Mouse (Mus musculus) midbrain, embryonic 12.5 days (tissue): ENCODE results near the gene Trim14. TPM values are rescaled to one million over a fixed set of nuclear protein-coding genes. Genes with fewer than 3 reads are reported as not detected.

Experiments used
- ATAC-seq: fragments of 200-750 bp; cut with Nextera tagmentation; 2 replicates; pipeline ENCODE4 v1.8.0; 2017; ENCODE audit warnings: low read depth, moderate TSS enrichment, moderate library complexity; ENCODE audit not compliant: low FRiP score
- H3K27ac ChIP-seq: fragments of 300-500 bp; sonication (generic); replicated peaks from 2 replicates; pipeline ENCODE4 v1.5.1; 2016; ENCODE audit warnings: mild to moderate bottlenecking
- H3K27me3 ChIP-seq: fragments of 300-500 bp; sonication (generic); 2 replicates; pipeline ENCODE4 v1.6.1; 2016; ENCODE audit warnings: mild to moderate bottlenecking
- H3K36me3 ChIP-seq: fragments of 300-500 bp; sonication (generic); 2 replicates; pipeline ENCODE4 v1.6.1; 2016
- H3K4me1 ChIP-seq: fragments of 300-500 bp; sonication (generic); 2 replicates; pipeline ENCODE4 v1.6.1; 2016
- H3K4me2 ChIP-seq: fragments of 300-500 bp; sonication (generic); replicated peaks from 2 replicates; pipeline ENCODE4 v1.6.1; 2016; ENCODE audit warnings: mild to moderate bottlenecking, moderate library complexity
- H3K4me3 ChIP-seq: fragments of 300-500 bp; sonication (generic); 2 replicates; pipeline ENCODE4 v1.5.1; 2016; ENCODE audit warnings: mild to moderate bottlenecking
- H3K9ac ChIP-seq: fragments of 300-500 bp; sonication (generic); replicated peaks from 2 replicates; pipeline ENCODE4 v1.6.1; 2016; ENCODE audit warnings: mild to moderate bottlenecking, moderate library complexity
- H3K9me3 ChIP-seq: fragments of 300-500 bp; sonication (generic); 2 replicates; pipeline ENCODE4 v1.6.1; 2016; ENCODE audit warnings: mild to moderate bottlenecking
- WGBS: fragments of 180-500 bp; shearing (Covaris S2); methylation state at CpG from one replicate; pipeline ENCODE4 v1.1.7; 2016; 5-methylcytosine and 5-hydroxymethylcytosine counted together
- polyA plus RNA-seq: library from polyadenylated mRNA; unstranded; fragments of >200 nt; fragmentation: Nextera tagmentation; extraction: Ambion mirVana; gene quantifications from 2 replicates; pipeline ENCODE4 v1.2.1, GENCODE M21; 2016

The Trim14 gene
- polyA plus RNA-seq, 1 experiment from 2014 or later: 1.4 TPM

DNA sequence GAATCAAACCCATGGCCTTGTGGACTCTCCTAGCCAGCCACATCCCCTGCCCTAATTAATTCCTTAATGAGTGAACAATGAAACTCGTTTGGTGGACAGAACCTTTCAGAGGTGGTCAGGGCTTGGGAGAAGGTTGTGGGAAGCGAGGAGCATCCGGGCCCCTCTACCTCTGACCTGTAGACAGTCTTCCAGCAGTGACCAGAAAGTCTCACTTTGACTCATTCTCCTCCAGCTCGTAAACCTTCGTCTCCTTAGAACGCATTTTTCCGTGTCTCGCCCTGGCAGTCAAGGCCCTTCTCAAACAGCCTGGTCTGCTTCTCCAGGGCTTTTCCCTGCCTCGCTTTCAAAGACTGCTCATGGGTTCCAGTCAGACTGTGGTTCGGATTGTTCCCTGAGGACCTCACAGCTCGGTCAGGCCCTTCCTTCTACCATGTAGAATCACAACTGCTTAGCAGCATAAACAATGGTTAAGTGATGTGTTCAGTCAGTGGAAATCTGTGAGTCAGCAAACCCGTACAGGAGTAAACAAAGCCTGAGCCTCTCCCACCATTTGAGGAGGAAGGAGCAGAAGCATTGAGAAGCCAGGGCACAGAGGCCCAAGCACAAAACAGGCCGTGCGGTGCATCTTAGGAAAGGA, 24.2 kb upstream of the Trim14 start:
- H3K9ac ChIP-seq: no peak overlapping the region
- 81% methylated on average over 14 of the region's 14 CpGs for WGBS
- no peak for ATAC-seq
- no peak overlapping the region for H3K27ac ChIP-seq
- H3K9me3 ChIP-seq: no peaks in the 10 kb centered on the region
- no peaks in the 10 kb centered on the region for H3K27me3 ChIP-seq
- H3K36me3 ChIP-seq: no peaks in the 10 kb centered on the region
- no peak overlapping the region for H3K4me2 ChIP-seq
- H3K4me1 ChIP-seq: no peaks in the 10 kb centered on the region
- no peak overlapping the region for H3K4me3 ChIP-seq

DNA sequence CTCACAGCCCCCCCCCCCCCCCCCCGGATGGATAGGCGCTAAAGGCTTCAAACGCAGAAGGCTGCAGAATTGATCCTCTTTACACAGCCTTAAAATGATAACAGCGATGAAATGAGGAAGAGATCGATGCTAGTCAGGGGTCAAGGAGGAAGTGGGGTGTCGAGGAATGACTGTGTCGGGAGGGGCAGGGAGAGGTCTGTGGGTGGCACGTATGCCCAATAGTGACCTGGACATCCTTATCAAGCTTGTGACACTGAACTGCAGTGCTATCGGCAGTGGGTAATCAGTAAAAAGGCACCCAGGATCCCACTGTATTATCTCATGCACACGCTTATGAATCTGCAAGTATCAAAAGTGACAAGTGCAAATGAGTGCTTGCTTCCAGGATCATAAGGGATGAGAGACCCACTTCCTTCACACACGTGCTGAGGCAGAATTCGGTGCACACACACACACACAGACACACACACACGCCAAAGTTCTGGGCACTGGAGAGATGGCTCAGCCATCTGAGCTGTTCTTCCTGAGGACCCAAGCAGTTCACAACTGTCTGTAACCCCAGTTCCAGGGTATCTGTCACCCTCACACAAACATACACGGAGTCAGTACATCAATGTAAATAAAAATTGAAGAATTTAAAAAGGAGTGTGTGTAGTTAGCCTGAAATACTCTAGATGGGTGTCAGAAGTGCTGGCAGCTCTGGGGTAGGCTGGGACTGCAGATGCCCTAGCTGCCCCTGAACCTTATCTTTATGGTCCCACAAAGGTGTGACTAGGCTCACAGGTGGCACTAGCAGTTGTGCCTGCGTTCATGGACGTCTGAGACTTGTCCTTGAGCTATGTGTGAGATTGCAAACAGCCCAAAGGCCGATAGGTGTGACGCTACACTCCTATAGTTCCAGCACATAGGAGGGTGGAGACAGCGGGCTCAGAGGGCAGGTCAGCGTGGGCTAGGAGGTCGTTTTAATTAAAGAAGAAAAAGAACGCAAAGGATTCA, 23.0 kb upstream of the Trim14 start:
- H3K4me2 ChIP-seq: no peak overlapping the region
- H3K27me3 ChIP-seq: no peaks in the 10 kb centered on the region
- 83% methylated on average over 22 of the region's 22 CpGs for WGBS
- no peaks in the 10 kb centered on the region for H3K4me1 ChIP-seq
- no peaks in the 10 kb centered on the region for H3K36me3 ChIP-seq
- H3K4me3 ChIP-seq: no peak overlapping the region
- H3K9ac ChIP-seq: no peak overlapping the region
- no peaks in the 10 kb centered on the region for H3K9me3 ChIP-seq
- no peak overlapping the region for H3K27ac ChIP-seq
- no peak for ATAC-seq

DNA sequence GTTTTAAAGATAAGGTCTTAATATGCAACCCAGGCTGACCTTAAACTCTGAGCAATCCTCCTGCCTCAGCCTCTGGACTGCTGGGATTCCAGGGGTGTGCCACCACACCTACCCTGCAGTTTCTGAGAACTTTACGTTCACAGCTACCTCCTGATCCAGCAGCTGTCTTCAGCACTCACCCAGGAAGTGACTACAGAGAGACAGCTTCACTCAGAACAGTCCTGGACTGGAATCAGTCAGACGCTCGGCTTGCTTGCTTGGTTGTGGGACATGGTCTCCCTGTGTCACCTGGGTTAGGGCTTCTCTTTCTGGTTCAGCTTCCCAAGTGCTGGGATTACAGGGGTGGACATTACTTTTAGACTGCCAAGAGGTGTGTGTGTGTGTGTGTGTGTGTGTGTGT, 21.0 kb upstream of the Trim14 start:
- 89% methylated on average over 3 of the region's 3 CpGs for WGBS
- H3K4me1 ChIP-seq: no peaks in the 10 kb centered on the region
- H3K9me3 ChIP-seq: 0 out of 2 replicates have a peak, but pooled peaks cover 3% of the 10 kb centered on the region
- ATAC-seq: no peak
- H3K4me3 ChIP-seq: no peak overlapping the region
- H3K9ac ChIP-seq: no peak overlapping the region
- no peak overlapping the region for H3K4me2 ChIP-seq
- no peak overlapping the region for H3K27ac ChIP-seq
- no peaks in the 10 kb centered on the region for H3K27me3 ChIP-seq
- no peaks in the 10 kb centered on the region for H3K36me3 ChIP-seq

- Histone ChIP-seq H3K4me3 (no peak overlapping the region), H3K27me3 (no peaks in the 10 kb centered on the region), H3K9me3 (0 out of 2 replicates have a peak, but pooled peaks cover 3% of the 10 kb centered on the region), H3K27ac (no peak overlapping the region), H3K4me2 (no peak overlapping the region), H3K4me1 (no peaks in the 10 kb centered on the region), H3K36me3 (no peaks in the 10 kb centered on the region), H3K9ac (no peak overlapping the region)
- 84% methylated on average over 9 of the region's 9 CpGs for WGBS
- ATAC-seq: no peak
Measured at GRCm38 (mm10) chr4:46555762-46556161, 19.8 kb upstream of the Trim14 start.

GRCm38 (mm10) chr4:46554295-46555069, 18.5 kb upstream of the Trim14 start:
- Histone ChIP-seq H3K9ac (no peak overlapping the region), H3K27me3 (no peaks in the 10 kb centered on the region), H3K27ac (no peak overlapping the region), H3K4me3 (no peak overlapping the region), H3K4me1 (no peaks in the 10 kb centered on the region), H3K9me3 (0 out of 2 replicates have a peak, but pooled peaks cover 3% of the 10 kb centered on the region), H3K36me3 (no peaks in the 10 kb centered on the region), H3K4me2 (no peak overlapping the region)
- no peak for ATAC-seq
- 85% methylated on average over 10 of the region's 10 CpGs for WGBS

- Histone ChIP-seq H3K9ac (no peak overlapping the region), H3K4me2 (no peak overlapping the region), H3K27me3 (no peaks in the 10 kb centered on the region), H3K4me3 (no peak overlapping the region), H3K4me1 (no peaks in the 10 kb centered on the region), H3K27ac (no peak overlapping the region), H3K9me3 (0 out of 2 replicates have a peak, but pooled peaks cover 3% of the 10 kb centered on the region), H3K36me3 (no peaks in the 10 kb centered on the region)
- WGBS: 79% methylated on average over 1 of the region's 1 CpGs
- no peak for ATAC-seq
Measured at GRCm38 (mm10) chr4:46553864-46554263, 17.9 kb upstream of the Trim14 start.

DNA sequence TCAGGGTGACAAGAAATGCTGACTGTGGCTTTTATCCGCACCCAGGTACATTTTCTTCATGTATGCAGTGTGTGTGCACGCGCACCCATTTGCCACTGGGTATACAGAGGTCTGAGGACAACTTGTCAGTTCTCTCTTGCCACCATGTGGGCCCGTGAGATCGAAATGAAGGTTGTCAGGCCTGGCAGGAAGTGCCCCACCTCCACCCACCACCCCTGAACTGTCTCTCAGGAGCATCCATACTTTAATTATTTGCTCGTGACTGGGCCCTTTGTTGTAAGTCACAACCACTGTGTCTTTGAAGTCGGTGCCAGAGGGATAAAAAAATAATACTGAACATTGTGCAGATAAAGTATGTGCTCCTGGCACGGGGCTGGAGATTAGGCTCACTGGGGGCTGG, 14.5 kb upstream of the Trim14 start:
- no peak overlapping the region for H3K27ac ChIP-seq
- no peak overlapping the region for H3K9ac ChIP-seq
- no peak overlapping the region for H3K4me2 ChIP-seq
- H3K9me3 ChIP-seq: 0 out of 2 replicates have a peak, but pooled peaks cover 3% of the 10 kb centered on the region
- H3K4me3 ChIP-seq: no peak overlapping the region
- no peak for ATAC-seq
- H3K27me3 ChIP-seq: no peaks in the 10 kb centered on the region
- H3K4me1 ChIP-seq: peaks cover 6% of the 10 kb centered on the region; the same call in 1 of the 2 replicates
- H3K36me3 ChIP-seq: no peaks in the 10 kb centered on the region
- 57% methylated on average over 8 of the region's 8 CpGs for WGBS

DNA sequence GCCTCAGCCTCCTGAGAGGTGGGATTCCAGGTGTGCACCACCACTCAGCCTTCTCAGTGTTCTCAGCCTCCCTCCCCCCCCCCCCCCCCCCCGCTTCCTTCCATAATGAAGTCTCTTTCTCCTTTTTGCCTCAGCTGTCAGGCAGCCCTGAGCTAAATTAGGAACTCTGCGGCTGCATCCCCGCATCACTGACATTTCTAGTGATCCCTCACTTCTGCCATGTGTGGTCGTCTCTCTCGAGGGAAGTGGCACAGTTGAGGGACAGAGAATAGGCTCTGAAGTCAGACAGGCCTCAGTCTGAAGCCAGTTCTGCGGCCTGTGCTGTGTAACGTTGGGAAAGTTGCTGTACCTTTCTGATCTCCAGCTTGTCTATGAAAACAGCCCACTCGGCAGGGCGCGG, 14.0 kb upstream of the Trim14 start:
- H3K9ac ChIP-seq: no peak overlapping the region
- no peaks in the 10 kb centered on the region for H3K36me3 ChIP-seq
- ATAC-seq: no peak
- H3K4me3 ChIP-seq: no peak overlapping the region
- 82% methylated on average over 9 of the region's 10 CpGs for WGBS
- 0 out of 2 replicates have a peak, but pooled peaks cover 3% of the 10 kb centered on the region for H3K9me3 ChIP-seq
- H3K27me3 ChIP-seq: no peaks in the 10 kb centered on the region
- no peak overlapping the region for H3K27ac ChIP-seq
- H3K4me2 ChIP-seq: no peak overlapping the region
- peaks cover 6% of the 10 kb centered on the region; the same call in 1 of the 2 replicates for H3K4me1 ChIP-seq

- H3K4me3 ChIP-seq: no peak overlapping the region
- peaks cover 8% of the 10 kb centered on the region; the same call in 1 of the 2 replicates for H3K4me1 ChIP-seq
- WGBS: 44% methylated on average over 6 of the region's 6 CpGs
- no peaks in the 10 kb centered on the region for H3K27me3 ChIP-seq
- no peaks in the 10 kb centered on the region for H3K36me3 ChIP-seq
- ATAC-seq: no peak
- no peak overlapping the region for H3K4me2 ChIP-seq
- H3K27ac ChIP-seq: no peak overlapping the region
- no peaks in the 10 kb centered on the region for H3K9me3 ChIP-seq
- no peak overlapping the region for H3K9ac ChIP-seq
Measured at GRCm38 (mm10) chr4:46546709-46547108, 10.8 kb upstream of the Trim14 start.

DNA sequence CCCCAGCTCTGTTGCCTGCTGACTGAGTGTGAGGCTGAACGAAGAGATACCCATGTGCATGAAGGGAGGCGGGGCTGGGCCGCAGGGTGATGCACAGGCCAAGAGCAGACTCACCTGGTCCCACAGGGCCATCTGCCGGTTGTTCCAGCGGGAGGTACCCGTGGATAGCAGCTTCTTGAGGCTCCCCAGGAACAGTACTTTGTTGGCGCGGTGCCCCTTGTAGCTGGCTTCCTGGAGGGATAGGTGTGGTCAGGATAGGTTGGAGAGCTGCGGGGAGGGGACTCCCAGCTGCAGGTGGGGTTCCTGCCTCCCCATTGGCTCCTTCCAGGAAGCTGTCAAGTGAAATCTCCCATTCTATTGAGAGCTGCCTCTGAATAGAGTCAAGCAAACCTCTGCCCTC, 9.6 kb upstream of the Trim14 start:
- no peak for ATAC-seq
- no peaks in the 10 kb centered on the region for H3K27me3 ChIP-seq
- H3K9me3 ChIP-seq: no peaks in the 10 kb centered on the region
- no peaks in the 10 kb centered on the region for H3K36me3 ChIP-seq
- H3K9ac ChIP-seq: no peak overlapping the region
- 13% methylated on average over 9 of the region's 9 CpGs for WGBS
- peaks cover 9% of the 10 kb centered on the region; the same call in 1 of the 2 replicates for H3K4me1 ChIP-seq
- no peak overlapping the region for H3K4me2 ChIP-seq
- no peak overlapping the region for H3K27ac ChIP-seq
- H3K4me3 ChIP-seq: no peak overlapping the region

DNA sequence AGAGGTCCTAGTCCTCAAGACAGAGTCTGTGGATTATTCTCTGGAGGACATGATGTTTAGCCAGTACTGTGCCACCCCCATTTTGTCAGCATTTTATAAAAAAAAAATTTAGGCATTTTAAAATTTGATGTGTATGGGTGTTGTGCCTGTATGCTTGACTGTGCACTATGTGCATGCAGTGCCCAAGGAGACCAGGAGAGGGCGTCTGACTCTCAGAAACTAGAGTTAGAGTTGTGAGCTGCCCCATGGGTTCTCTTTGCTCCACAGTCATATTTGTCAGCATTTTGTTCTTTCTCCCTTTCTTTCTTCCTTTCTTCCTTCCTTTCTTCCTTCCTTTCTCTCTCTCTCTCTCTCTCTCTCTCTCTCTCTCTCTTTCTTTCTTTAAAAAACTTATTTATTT, 8.4 kb upstream of the Trim14 start:
- H3K4me1 ChIP-seq: peaks cover 9% of the 10 kb centered on the region; the same call in 1 of the 2 replicates
- H3K4me3 ChIP-seq: no peak overlapping the region
- no peak overlapping the region for H3K9ac ChIP-seq
- no peak overlapping the region for H3K4me2 ChIP-seq
- H3K36me3 ChIP-seq: no peaks in the 10 kb centered on the region
- no peaks in the 10 kb centered on the region for H3K27me3 ChIP-seq
- 30% methylated on average over 1 of the region's 1 CpGs for WGBS
- ATAC-seq: no peak
- H3K9me3 ChIP-seq: no peaks in the 10 kb centered on the region
- no peak overlapping the region for H3K27ac ChIP-seq
